Mouse (Mus musculus) liver, postnatal 0 days (tissue): Measurements from ENCODE around the gene Znrf1.

Experiments used
- CTCF ChIP-seq: sonication (generic); IDR thresholded peaks from 2 replicates; pipeline ENCODE4 v1.5.1; 2016; ENCODE audit warnings: antibody characterized with exemption, low read depth
- EP300 ChIP-seq: IDR thresholded peaks from 2 replicates; pipeline ENCODE4 v1.6.1; 2016; ENCODE audit warnings: antibody characterized with exemption, low read depth, mild to moderate bottlenecking

- TF ChIP-seq CTCF (no peak), EP300 (no peak)
Measured at GRCm38 (mm10) chr8:111642939-111643263, 107.0 kb downstream of the Znrf1 start.
